Mouse (Mus musculus): ENCODE measurements around the gene Lima1.

DNA sequence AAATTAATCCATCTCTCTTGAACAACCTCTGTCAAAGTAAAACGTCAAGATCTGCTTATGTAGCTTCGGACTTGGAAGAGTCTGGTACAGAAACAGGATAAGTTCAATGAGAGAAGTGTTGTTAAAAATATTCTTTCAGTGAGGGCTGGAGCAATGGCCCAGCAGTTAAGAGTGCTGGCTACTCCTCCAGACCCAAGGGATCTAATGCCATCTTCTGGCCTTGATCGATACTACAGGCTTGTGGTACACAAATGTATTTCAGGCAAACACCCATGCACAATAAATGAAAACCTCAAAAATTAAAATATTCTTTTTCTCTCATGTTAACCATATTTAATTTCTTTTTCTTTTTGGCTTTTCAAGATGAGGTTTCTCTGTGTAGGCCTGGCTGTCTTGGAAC, 79.2 kb downstream of the Lima1 start:
- no peak for TF ChIP-seq POLR2A (IDR thresholded peaks at IDR 0.05; ENCODE audit: insufficient read length, low read depth)
- TF ChIP-seq POLR2AphosphoS2 (IDR thresholded peaks at IDR 0.05; ENCODE audit: insufficient read length, low read depth), result no peak
- TF ChIP-seq USF1 (IDR thresholded peaks at IDR 0.05; ENCODE audit: low read depth), result no peak
- TF ChIP-seq MAX (IDR thresholded peaks at IDR 0.05; ENCODE audit: low read depth), result no peak
- TF ChIP-seq MYOD1 (IDR thresholded peaks at IDR 0.05; ENCODE audit: control insufficient read depth in 1 of 3, insufficient read length in 2 of 3, low read depth in 2 of 3), result no peak
- no peak for TF ChIP-seq TCF3 (IDR thresholded peaks at IDR 0.05; ENCODE audit: insufficient read length, low read depth)
- no peak for TF ChIP-seq MYOG (IDR thresholded peaks at IDR 0.05; ENCODE audit: control insufficient read depth in 1 of 3, insufficient read depth in 1 of 3, insufficient read length in 2 of 3, low read depth in 2 of 3)
